Mouse (Mus musculus): ENCODE data around the gene Stx2. TPM values are rescaled to one million over a fixed set of nuclear protein-coding genes. Genes with fewer than 3 reads are reported as not detected.

The Stx2 gene
- polyA plus RNA-seq, 1 experiment from 2014 or later = 27.5 TPM

- ATAC-seq (ENCODE audit: insufficient number of reproducible peaks, insufficient read depth, low FRiP score, low TSS enrichment, low read depth) = no peak
- 30% methylated on average over 4 of the region's 4 CpGs for WGBS
- peak overlapping the region; percentile 77 for H3K4me2 ChIP-seq
Measured at GRCm38 (mm10) chr5:128951472-128951871, 56.9 kb downstream of the Stx2 start.

DNA sequence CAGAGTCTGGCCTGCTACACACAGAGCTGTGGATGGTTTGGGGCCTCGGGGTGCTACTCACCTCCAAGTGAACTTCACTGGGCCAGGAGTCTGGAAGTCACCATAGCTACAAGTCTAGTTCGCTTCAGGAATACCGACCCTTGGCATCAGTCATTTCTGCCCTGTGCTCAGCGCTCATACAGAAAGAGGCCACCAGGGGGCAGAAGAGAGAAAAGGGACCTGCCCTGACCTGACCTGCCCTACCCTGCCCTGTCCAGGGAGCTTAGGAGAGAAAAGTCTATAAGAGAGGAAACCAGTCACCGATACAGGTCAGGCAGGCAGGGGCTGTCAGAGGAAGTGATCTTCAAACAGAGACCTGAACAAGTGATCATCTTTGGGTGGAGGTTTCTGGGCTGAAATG lies 61.3 kb downstream of the Stx2 start:
- Histone ChIP-seq H3K4me1 (peaks cover 3% of the 10 kb centered on the region; the same call in 1 of the 2 replicates), H3K36me3 (no peaks in the 10 kb centered on the region), H3K27ac (no peak overlapping the region), H3K27me3 (peaks cover 16% of the 10 kb centered on the region), H3K9ac (no peak overlapping the region), H3K9me3 (no peaks in the 10 kb centered on the region), H3K4me3 (no peak overlapping the region), H3K4me2 (no peak overlapping the region)
- ATAC-seq (ENCODE audit: insufficient number of reproducible peaks, insufficient read depth, low FRiP score, low TSS enrichment, low read depth) = no peak
- 73% methylated on average over 5 of the region's 5 CpGs for WGBS

More at GRCm38 (mm10) chr5:128951472-128951871, 56.9 kb downstream of the Stx2 start:
- Histone ChIP-seq H3K27me3 (peaks cover 33% of the 10 kb centered on the region), H3K9ac (no peak overlapping the region), H3K4me1 (peaks cover 16% of the 10 kb centered on the region), H3K27ac (no peak overlapping the region), H3K4me3 (0 out of 2 replicates have a peak overlapping the region, but pooled peaks have one; percentile 42), H3K36me3 (no peaks in the 10 kb centered on the region), H3K9me3 (no peaks in the 10 kb centered on the region)

GRCm38 (mm10) chr5:128940436-128940835 lies 67.9 kb downstream of the Stx2 start:
- no peaks in the 10 kb centered on the region for H3K36me3 ChIP-seq
- no peak for ATAC-seq (ENCODE audit: insufficient number of reproducible peaks, insufficient read depth, low FRiP score, low TSS enrichment, low read depth)
- no peak overlapping the region for H3K4me2 ChIP-seq
- WGBS = 74% methylated on average over 10 of the region's 10 CpGs
- H3K9me3 ChIP-seq = no peaks in the 10 kb centered on the region
- H3K27me3 ChIP-seq = no peaks in the 10 kb centered on the region
- H3K4me3 ChIP-seq = no peak overlapping the region
- H3K9ac ChIP-seq = no peak overlapping the region
- H3K27ac ChIP-seq = no peak overlapping the region
- no peaks in the 10 kb centered on the region for H3K4me1 ChIP-seq

GRCm38 (mm10) chr5:128935359-128935899 lies 72.9 kb downstream of the Stx2 start:
- Histone ChIP-seq H3K27ac (no peak overlapping the region), H3K4me2 (no peak overlapping the region), H3K9me3 (no peaks in the 10 kb centered on the region), H3K36me3 (no peaks in the 10 kb centered on the region), H3K9ac (no peak overlapping the region), H3K4me3 (no peak overlapping the region), H3K27me3 (no peaks in the 10 kb centered on the region), H3K4me1 (no peaks in the 10 kb centered on the region)
- WGBS = 86% methylated on average over 6 of the region's 6 CpGs
- no peak for ATAC-seq (ENCODE audit: insufficient number of reproducible peaks, insufficient read depth, low FRiP score, low TSS enrichment, low read depth)

Other genes starting within 250 kb of the Stx2 start
- gene Rimbp2, start 55.1 kb downstream of the Stx2 start, polyA plus RNA-seq (2015; fragmentation: Nextera tagmentation; extraction: Ambion mirVana) = 0.18 and 0.19 TPM in 2 replicates
- 544 and 631 TPM in 2 replicates for gene Ran, start 11.5 kb upstream of the Stx2 start, polyA plus RNA-seq (2015; fragmentation: Nextera tagmentation; extraction: Ambion mirVana)
- gene Adgrd1, start 88.2 kb upstream of the Stx2 start, polyA plus RNA-seq (2015; fragmentation: Nextera tagmentation; extraction: Ambion mirVana) = 0.51 and 1.1 TPM in 2 replicates

Data from embryonic facial prominence, embryonic 13.5 days (tissue).